Mouse (Mus musculus) MEL (cell line): ENCODE data around the gene Ddr1. TPM values are rescaled to one million over a fixed set of nuclear protein-coding genes. Genes with fewer than 3 reads are reported as not detected.

ENCODE experiments used
- DNase-seq: peaks from one replicate; pipeline ENCODE4 v3.0.0; 2011; ENCODE audit warnings: low read depth, low spot score
- H3K27ac ChIP-seq: 2 replicates; pipeline ENCODE4 v1.5.1; 2012; ENCODE audit warnings: low read depth, mild to moderate bottlenecking, control low read depth, low read length, moderate library complexity; ENCODE audit not compliant: control insufficient read depth
- H3K27me3 ChIP-seq, 2 experiments: fragments of 150-350 bp in 1 of 2; sonication (generic) in 1 of 2; 2 replicates each; pipeline ENCODE4 v1.6.1; 2012; ENCODE audit warnings: low read length in 2 of 2, mild to moderate bottlenecking in 2 of 2, improper control_type of control experiment in 1 of 2, moderate library complexity in 1 of 2; ENCODE audit not compliant: insufficient read depth in 2 of 2, control insufficient read depth in 1 of 2
- H3K36me3 ChIP-seq, 2 experiments: 2 replicates each; pipeline ENCODE4 v1.6.1; 2012 to 2014; ENCODE audit warnings: low read length in 2 of 2, improper control_type of control experiment in 1 of 2, inconsistent platforms in 1 of 2, mild to moderate bottlenecking in 1 of 2; ENCODE audit not compliant: insufficient read depth in 2 of 2, control insufficient read depth in 1 of 2
- H3K4me1 ChIP-seq, 2 experiments: fragments of 150-350 bp in 1 of 2; sonication (generic) in 1 of 2; 2 replicates each; pipeline ENCODE4 v1.6.1; 2012; ENCODE audit warnings: low read length in 2 of 2, improper control_type of control experiment in 1 of 2, mild to moderate bottlenecking in 1 of 2; ENCODE audit not compliant: insufficient read depth in 2 of 2, control insufficient read depth in 1 of 2
- H3K4me3 ChIP-seq, 2 experiments: fragments of 150-350 bp in 1 of 2; sonication (generic) in 1 of 2; 2 replicates each; pipeline ENCODE4 v1.5.1; 2012; ENCODE audit warnings: low read depth in 2 of 2, low read length in 2 of 2, mild to moderate bottlenecking in 2 of 2, moderate library complexity in 2 of 2, control low read depth in 1 of 2, improper control_type of control experiment in 1 of 2; ENCODE audit not compliant: control insufficient read depth in 1 of 2, insufficient read depth in 1 of 2
- H3K79me2 ChIP-seq: 2 replicates; pipeline ENCODE4 v1.6.1; 2012; ENCODE audit warnings: mild to moderate bottlenecking, low read length, moderate library complexity; ENCODE audit not compliant: control insufficient read depth, poor library complexity, insufficient read depth
- H3K9ac ChIP-seq: 2 replicates; pipeline ENCODE4 v1.6.1; 2012; ENCODE audit warnings: low read depth, mild to moderate bottlenecking, control low read depth, low read length, moderate library complexity; ENCODE audit not compliant: control insufficient read depth, poor library complexity, severe bottlenecking
- H3K9me3 ChIP-seq: fragments of 150-350 bp; sonication (generic); replicated peaks from 2 replicates; pipeline ENCODE4 v1.6.1; 2012; ENCODE audit warnings: mild to moderate bottlenecking, low read length, improper control_type of control experiment, moderate library complexity; ENCODE audit not compliant: insufficient read depth
- BHLHE40 ChIP-seq: IDR thresholded peaks from 2 replicates; pipeline ENCODE4 v1.6.1; 2012; ENCODE audit warnings: low read depth, mild to moderate bottlenecking, inconsistent platforms, low read length, improper control_type of control experiment, borderline replicate concordance
- CHD1 ChIP-seq: IDR thresholded peaks from 2 replicates; pipeline ENCODE4 v1.6.1; 2012; ENCODE audit warnings: low read depth, mild to moderate bottlenecking, inconsistent platforms, low read length, improper control_type of control experiment
- CHD2 ChIP-seq: IDR thresholded peaks from 2 replicates; pipeline ENCODE4 v1.6.1; 2011; ENCODE audit warnings: low read length, improper control_type of control experiment
- CTCF ChIP-seq, 3 experiments: IDR thresholded peaks in 2 of 3; conservative IDR thresholded peaks in 1 of 3; 2 replicates each; pipeline ENCODE4 v1.5.1; 2011 to 2012; ENCODE audit warnings: low read length in 3 of 3, low read depth in 2 of 3, mild to moderate bottlenecking in 2 of 3, improper control_type of control experiment in 1 of 3, inconsistent platforms in 1 of 3, mixed read lengths in 1 of 3, moderate library complexity in 1 of 3; ENCODE audit not compliant: control insufficient read depth in 1 of 3, insufficient read depth in 1 of 3, poor library complexity in 1 of 3, severe bottlenecking in 1 of 3
- ELF1 ChIP-seq: IDR thresholded peaks from 2 replicates; pipeline ENCODE4 v1.6.1; 2014; ENCODE audit warnings: low read depth, mild to moderate bottlenecking, inconsistent platforms, low read length, improper control_type of control experiment, moderate library complexity
- EP300 ChIP-seq, 2 experiments: IDR thresholded peaks; 2 replicates each; pipeline ENCODE4 v1.6.1; 2011; ENCODE audit warnings: improper control_type of control experiment in 2 of 2, low read length in 2 of 2, low read depth in 1 of 2, mild to moderate bottlenecking in 1 of 2
- ETS1 ChIP-seq: IDR thresholded peaks from 2 replicates; pipeline ENCODE4 v1.6.1; 2012; ENCODE audit warnings: low read depth, mild to moderate bottlenecking, inconsistent platforms, low read length, improper control_type of control experiment, moderate library complexity
- GABPA ChIP-seq: IDR thresholded peaks from 2 replicates; pipeline ENCODE4 v1.6.1; 2012; ENCODE audit warnings: low read depth, mild to moderate bottlenecking, inconsistent platforms, low read length, improper control_type of control experiment, moderate library complexity
- HCFC1 ChIP-seq: IDR thresholded peaks from 2 replicates; pipeline ENCODE4 v1.6.1; 2012; ENCODE audit warnings: low read depth, mild to moderate bottlenecking, inconsistent platforms, low read length, improper control_type of control experiment, moderate library complexity
- JUND ChIP-seq: IDR thresholded peaks from 2 replicates; pipeline ENCODE4 v1.6.1; 2011; ENCODE audit warnings: low read depth, mild to moderate bottlenecking, improper control_type of control experiment, low read length
- KAT2A ChIP-seq: conservative IDR thresholded peaks from 2 replicates; pipeline ENCODE4 v1.6.1; 2012; ENCODE audit warnings: low read depth, low read length, improper control_type of control experiment, inconsistent platforms
- MAX ChIP-seq: IDR thresholded peaks from 2 replicates; pipeline ENCODE4 v1.6.1; 2011; ENCODE audit warnings: low read length, improper control_type of control experiment
- MAZ ChIP-seq: IDR thresholded peaks from 2 replicates; pipeline ENCODE4 v1.6.1; 2012; ENCODE audit warnings: low read depth, mild to moderate bottlenecking, inconsistent platforms, low read length, improper control_type of control experiment
- MEF2A ChIP-seq: IDR thresholded peaks from 2 replicates; pipeline ENCODE4 v1.6.1; 2014; ENCODE audit warnings: low read depth, mild to moderate bottlenecking, inconsistent platforms, low read length, improper control_type of control experiment; ENCODE audit not compliant: poor library complexity, insufficient replicate concordance, severe bottlenecking; ENCODE audit errors: extremely low read depth
- MXI1 ChIP-seq: IDR thresholded peaks from 2 replicates; pipeline ENCODE4 v1.6.1; 2011; ENCODE audit warnings: mild to moderate bottlenecking, low read depth, low read length, improper control_type of control experiment
- MYB ChIP-seq: IDR thresholded peaks from 2 replicates; pipeline ENCODE4 v1.6.1; 2011; ENCODE audit warnings: mild to moderate bottlenecking, low read depth, low read length, improper control_type of control experiment
- MYC ChIP-seq: IDR thresholded peaks from 2 replicates; pipeline ENCODE4 v1.6.1; 2011; ENCODE audit warnings: low read depth, mild to moderate bottlenecking, low read length, improper control_type of control experiment, moderate library complexity
- NELFE ChIP-seq: IDR thresholded peaks from 2 replicates; pipeline ENCODE4 v1.6.1; 2011; ENCODE audit warnings: low read depth, low read length, improper control_type of control experiment
- NRF1 ChIP-seq: IDR thresholded peaks from 2 replicates; pipeline ENCODE4 v1.6.1; 2014; ENCODE audit warnings: low read depth, mild to moderate bottlenecking, inconsistent platforms, low read length, improper control_type of control experiment, moderate library complexity; ENCODE audit not compliant: poor library complexity, insufficient read depth, severe bottlenecking
- POLR2AphosphoS2 ChIP-seq: IDR thresholded peaks from 2 replicates; pipeline ENCODE4 v1.6.1; 2011; ENCODE audit warnings: low read length, improper control_type of control experiment
- RAD21 ChIP-seq: IDR thresholded peaks from 2 replicates; pipeline ENCODE4 v1.6.1; 2011; ENCODE audit warnings: mild to moderate bottlenecking, low read depth, low read length, improper control_type of control experiment
- RCOR1 ChIP-seq: IDR thresholded peaks from 2 replicates; pipeline ENCODE4 v1.6.1; 2012; ENCODE audit warnings: low read depth, mild to moderate bottlenecking, inconsistent platforms, low read length, improper control_type of control experiment
- SIN3A ChIP-seq: IDR thresholded peaks from 2 replicates; pipeline ENCODE4 v1.6.1; 2012; ENCODE audit warnings: low read length, improper control_type of control experiment, inconsistent platforms
- SMC3 ChIP-seq: IDR thresholded peaks from 2 replicates; pipeline ENCODE4 v1.6.1; 2011; ENCODE audit warnings: low read depth, low read length, improper control_type of control experiment
- TAL1 ChIP-seq: IDR thresholded peaks from 2 replicates; pipeline ENCODE4 v1.6.1; 2012; ENCODE audit warnings: mild to moderate bottlenecking, inconsistent platforms, low read length, moderate library complexity, mixed read lengths
- TBP ChIP-seq: IDR thresholded peaks from 2 replicates; pipeline ENCODE4 v1.8.0; 2011; ENCODE audit warnings: low read depth, low read length, improper control_type of control experiment
- UBTF ChIP-seq: IDR thresholded peaks from 2 replicates; pipeline ENCODE4 v1.6.1; 2012; ENCODE audit warnings: low read depth, mild to moderate bottlenecking, inconsistent platforms, low read length, improper control_type of control experiment, moderate library complexity, borderline replicate concordance; ENCODE audit not compliant: insufficient read depth
- USF1 ChIP-seq: IDR thresholded peaks from 2 replicates; pipeline ENCODE4 v1.6.1; 2014; ENCODE audit warnings: low read depth, mild to moderate bottlenecking, inconsistent platforms, low read length, improper control_type of control experiment, moderate library complexity
- USF2 ChIP-seq, 2 experiments: IDR thresholded peaks; 2 replicates each; pipeline ENCODE4 v1.6.1; 2011 to 2012; ENCODE audit warnings: improper control_type of control experiment in 2 of 2, low read length in 2 of 2, borderline replicate concordance in 1 of 2, inconsistent platforms in 1 of 2, low read depth in 1 of 2, mild to moderate bottlenecking in 1 of 2; ENCODE audit not compliant: insufficient read depth in 1 of 2
- ZC3H11A ChIP-seq: IDR thresholded peaks from 2 replicates; pipeline ENCODE4 v1.6.1; 2012; ENCODE audit warnings: low read depth, mild to moderate bottlenecking, inconsistent platforms, low read length, improper control_type of control experiment
- ZMIZ1 ChIP-seq: IDR thresholded peaks from 2 replicates; pipeline ENCODE4 v1.6.1; 2012; ENCODE audit warnings: low read depth, mild to moderate bottlenecking, inconsistent platforms, low read length, improper control_type of control experiment, moderate library complexity
- polyA plus RNA-seq, 2 experiments: library from polyadenylated mRNA; stranded (reverse) in 1 of 2; unstranded in 1 of 2; fragments of >175 nt in 1 of 2; fragments of >200 nt in 1 of 2; gene quantifications; 2 replicates each; pipeline versions ENCODE4 v1.2.1 to v1.2.4; 2012; ENCODE audit warnings: low replicate concordance in 2 of 2, low read depth in 1 of 2; ENCODE audit not compliant: insufficient read length in 2 of 2, insufficient read depth in 1 of 2, missing spikeins in 1 of 2
- total RNA-seq: library from RNA; depleted of rRNA; stranded (reverse); fragments of 300-350 nt; gene quantifications from 2 replicates; pipeline ENCODE4 v1.2.3, GENCODE M21; 2012

The Ddr1 gene
- total and polyA plus RNA-seq, 3 experiments, result 2.6 to 7.9 TPM; not detected in 1

- no peak for TF ChIP-seq USF2 (IDR thresholded peaks at IDR 0.05; ENCODE audit: borderline replicate concordance in 1 of 2, insufficient read depth in 1 of 2, low read depth in 1 of 2, low read length in 2 of 2)
- TF ChIP-seq MYC, result no peak
- TF ChIP-seq RCOR1, result peak; percentile 54; the same call in 1 of the 2 replicates
- TF ChIP-seq UBTF, result no peak
- TF ChIP-seq JUND, result no peak
- no peak for TF ChIP-seq USF1
- TF ChIP-seq MAZ, result 0 out of 2 replicates have a peak, but pooled peaks have one; percentile 33
- peak; percentile 55; the same call in 1 of the 2 replicates for TF ChIP-seq SIN3A
- TF ChIP-seq CHD2, result no peak
- no peak for TF ChIP-seq ZC3H11A
- TF ChIP-seq ETS1, result peak; percentile 54; the same call in 1 of the 2 replicates
- no peak for TF ChIP-seq GABPA
- TF ChIP-seq CTCF (IDR thresholded peaks at IDR 0.05 in 2 of 3, conservative IDR thresholded peaks at IDR 0.05 in 1 of 3; ENCODE audit: control insufficient read depth in 1 of 3, insufficient read depth in 1 of 3, low read depth in 2 of 3, low read length in 3 of 3, poor library complexity in 1 of 3, severe bottlenecking in 1 of 3), result no peak
- no peak for TF ChIP-seq BHLHE40
- no peak for TF ChIP-seq NRF1
- no peak for TF ChIP-seq POLR2AphosphoS2
- peak; percentile 78 to 81 for TF ChIP-seq EP300 (IDR thresholded peaks at IDR 0.05; ENCODE audit: low read depth in 1 of 2, low read length in 2 of 2)
- TF ChIP-seq RAD21, result no peak
- no peak for TF ChIP-seq KAT2A
- no peak for TF ChIP-seq CHD1
- no peak for TF ChIP-seq ZMIZ1
- TF ChIP-seq TBP, result peak; percentile 66
These were observed 37.3 kb upstream of the Ddr1 start (continued) for GRCm38 (mm10) chr17:35741589-35742226.

GRCm38 (mm10) chr17:35740276-35740880 lies 36.0 kb upstream of the Ddr1 start:
- peak overlapping the region; percentile 27 to 67; a peak in 3 of 4 replicates for H3K4me3 ChIP-seq
- DNase-seq, result peak; percentile 69
- H3K79me2 ChIP-seq, result no peaks in the 10 kb centered on the region
- H3K9me3 ChIP-seq, result no peaks in the 10 kb centered on the region
- H3K27ac ChIP-seq, result peak overlapping the region; percentile 64
- H3K4me1 ChIP-seq, result peaks cover 0 to 33% of the 10 kb centered on the region in 2 experiments; a peak in 3 of 4 replicates
- H3K27me3 ChIP-seq, result no peaks in the 10 kb centered on the region
- H3K9ac ChIP-seq, result peak overlapping the region; percentile 50
- H3K36me3 ChIP-seq, result peaks cover 0 to 23% of the 10 kb centered on the region in 2 experiments; a peak in 2 of 4 replicates
- TF ChIP-seq SMC3 (0 out of 2 replicates have a peak, but pooled peaks have one; percentile 2), ZMIZ1 (no peak), MAX (no peak), MXI1 (no peak), NRF1 (no peak), JUND (no peak), UBTF (no peak), ELF1 (no peak), MEF2A (no peak), USF1 (no peak), MYB (no peak), TAL1 (no peak), GABPA (no peak), KAT2A (no peak), NELFE (no peak), TBP (no peak), HCFC1 (0 out of 2 replicates have a peak, but pooled peaks have one; percentile 13), CHD1 (no peak), USF2 (IDR thresholded peaks at IDR 0.05; ENCODE audit: borderline replicate concordance in 1 of 2, insufficient read depth in 1 of 2, low read depth in 1 of 2, low read length in 2 of 2) (no peak)
